Comparison of ENCODE assay signal across 9 mouse cellular contexts in the genomic region with DNA sequence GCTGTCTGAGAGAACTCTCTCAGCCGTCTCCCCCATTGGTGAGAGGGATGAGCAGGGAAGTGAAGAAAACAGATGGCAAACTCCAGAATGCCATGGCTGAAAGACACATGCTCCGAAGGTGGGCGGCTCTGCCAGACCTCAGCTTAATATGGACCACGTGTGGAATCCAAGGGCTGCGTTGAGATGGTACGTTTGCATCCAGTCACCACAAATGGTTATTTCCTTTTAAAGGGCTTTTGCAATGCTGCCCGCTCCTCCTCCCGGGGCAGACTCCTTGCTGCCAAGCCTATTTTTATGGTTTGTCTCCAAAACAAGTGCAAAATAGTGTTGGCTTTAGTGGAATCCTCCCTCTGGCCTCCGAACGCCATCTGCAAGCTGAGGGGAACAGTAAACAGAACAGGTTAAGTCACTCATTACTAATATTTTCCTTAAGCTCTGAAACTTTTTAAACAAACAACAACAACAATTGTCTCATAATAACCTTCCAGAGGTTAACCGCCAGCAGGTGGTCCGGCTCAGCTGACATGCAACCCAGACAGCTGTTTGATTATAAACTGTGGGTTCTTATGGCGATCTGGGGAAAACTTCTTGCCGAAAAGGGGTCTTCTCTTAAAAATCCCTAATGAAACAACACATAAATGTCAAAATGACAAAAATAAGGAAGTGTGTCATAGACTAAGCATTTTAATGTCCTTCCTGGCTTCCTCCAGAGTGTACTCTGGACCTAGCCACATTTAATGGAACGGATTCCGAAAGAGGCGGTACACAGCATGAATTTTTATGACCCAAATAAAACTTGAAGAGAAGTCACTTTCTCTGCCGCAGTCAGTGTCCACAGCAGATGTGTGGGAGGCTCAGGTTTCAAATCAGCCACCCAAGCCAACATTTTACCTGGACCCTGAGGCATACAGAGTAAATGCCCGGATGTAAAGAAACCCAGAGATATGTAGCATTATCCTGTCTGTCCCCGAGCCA.
DNase-seq lines count a peak whose midpoint lies in the region; ATAC-seq lines count a peak whose summit lies in the region.
"Had no signal": no experiment of that assay in that cellular context is flagged by ENCODE, and none has a peak within 500 bp of the region (broad histone marks: within the 10 kb centered on the region; RNA-seq: fewer than 3 reads in every experiment).

No protein-coding gene starts in this region.

- peak overlapping the region; percentile 52 for H3K27ac ChIP-seq in kidney, embryonic 16.5 days (ENCODE audit: low read length)
- H3K27ac ChIP-seq in limb, embryonic 12.5 days: peak overlapping the region; percentile 5; the same call in 1 of the 2 replicates
- H3K27ac ChIP-seq: midbrain, embryonic 12.5 days had no signal

- H3K36me3 ChIP-seq in kidney, embryonic 16.5 days (ENCODE audit: insufficient read depth, low read length): no peaks in the 10 kb centered on the region
- no peaks in the 10 kb centered on the region for H3K36me3 ChIP-seq in limb, embryonic 12.5 days
- H3K36me3 ChIP-seq: midbrain, embryonic 12.5 days had no signal

- 13% methylated on average over 20 of the region's 20 CpGs for WGBS in kidney, embryonic 16.5 days
- 5% methylated on average over 20 of the region's 20 CpGs for WGBS in limb, embryonic 12.5 days

- H3K9me3 ChIP-seq in kidney, embryonic 16.5 days (ENCODE audit: low read length): no peaks in the 10 kb centered on the region
- H3K9me3 ChIP-seq in limb, embryonic 12.5 days: no peaks in the 10 kb centered on the region
- H3K9me3 ChIP-seq: midbrain, embryonic 12.5 days had no signal

- peak overlapping the region; percentile 47 for H3K4me2 ChIP-seq in kidney, embryonic 16.5 days (replicated peaks; ENCODE audit: low read depth, low read length)
- peak overlapping the region; percentile 45 for H3K4me2 ChIP-seq in limb, embryonic 12.5 days
- H3K4me2 ChIP-seq: midbrain, embryonic 12.5 days had no signal

- peak; percentile 85 for ATAC-seq in kidney, embryonic 16.5 days (ENCODE audit: low FRiP score, low TSS enrichment)
- peak; percentile 73; the same call in 1 of the 2 replicates for ATAC-seq in limb, embryonic 12.5 days (ENCODE audit: insufficient number of reproducible peaks, insufficient read depth, low FRiP score, low TSS enrichment, low read depth)
- no peak for ATAC-seq in megakaryocyte-erythroid progenitor cell, adult 5-6 weeks (replicated peaks; ENCODE audit: low FRiP score, low TSS enrichment, poor library complexity, severe bottlenecking)

- H3K9ac ChIP-seq in kidney, embryonic 16.5 days (replicated peaks; ENCODE audit: low read length): peak overlapping the region; percentile 1; the same call in 1 of the 2 replicates
- H3K9ac ChIP-seq in limb, embryonic 12.5 days (replicated peaks): no peak overlapping the region
- H3K9ac ChIP-seq: midbrain, embryonic 12.5 days had no signal

- peak overlapping the region; percentile 19 for H3K4me3 ChIP-seq in kidney, embryonic 16.5 days (ENCODE audit: low read length)
- 0 out of 2 replicates have a peak overlapping the region, but pooled peaks have one; percentile 7 for H3K4me3 ChIP-seq in limb, embryonic 12.5 days (replicated peaks)
- H3K4me3 ChIP-seq: midbrain, embryonic 12.5 days had no signal

- peak; percentile 4 for DNase-seq in cerebellum, adult 9-11 months
- DNase-seq in cerebellum, adult 8-10 months: no peak
- DNase-seq in frontal cortex, postnatal 10 days (ENCODE audit: low spot score in 2 of 2): peak; percentile 9 to 17
- peak; percentile 8 for DNase-seq in ovary, postnatal 36 days (ENCODE audit: low spot score)
- DNase-seq in T-cell, adult 2 months (ENCODE audit: low spot score): no peak

- peaks cover 12% of the 10 kb centered on the region for H3K4me1 ChIP-seq in kidney, embryonic 16.5 days (ENCODE audit: insufficient read depth, low read length)
- peaks cover 22% of the 10 kb centered on the region for H3K4me1 ChIP-seq in limb, embryonic 12.5 days (replicated peaks)
- H3K4me1 ChIP-seq: midbrain, embryonic 12.5 days had no signal

- H3K27me3 ChIP-seq in kidney, embryonic 16.5 days (ENCODE audit: insufficient read depth, low read length): no peaks in the 10 kb centered on the region
- H3K27me3 ChIP-seq in limb, embryonic 12.5 days: peaks cover 6% of the 10 kb centered on the region; the same call in 1 of the 2 replicates
- H3K27me3 ChIP-seq: midbrain, embryonic 12.5 days had no signal

Comparison
In these comparisons a context has a peak if more than half of its experiments do, and no peak if none do; other contexts are left out.
1. DNase-seq: peak in cerebellum, adult 9-11 months (single experiment), frontal cortex, postnatal 10 days (2 of 2) and ovary, postnatal 36 days (single experiment); none in cerebellum, adult 8-10 months (single experiment) and T-cell, adult 2 months (single experiment).